Mouse (Mus musculus): ENCODE measurements at regions not wholly inside any gene's neighbourhood (a gene's known extent, or its start where the extent isn't known, plus 50 kb on each side); places are given as distances from the start of the nearest gene placed in this dataset.
"Not testable (repeated sequence)": the region's sequence is repeated elsewhere in the genome, so short reads cannot be mapped to it uniquely, and the experiment has no call there.

- Histone ChIP-seq H3K36me3 (replicated peaks in 1 of 2; ENCODE audit: control insufficient read depth in 1 of 2, insufficient read depth in 1 of 2, low read length in 1 of 2) (no peaks in the 10 kb centered on the region), H3K4me3 (replicated peaks in 1 of 3; ENCODE audit: low read depth in 2 of 3, low read length in 2 of 3, poor library complexity in 1 of 3) (no peak overlapping the region), H3K4me1 (ENCODE audit: control insufficient read depth in 1 of 2, insufficient read depth in 2 of 2) (no peaks in the 10 kb centered on the region), H3K9ac (ENCODE audit: insufficient read depth, low read depth) (no peak overlapping the region), H3K4me2 (ENCODE audit: insufficient read depth, low read depth, poor library complexity, severe bottlenecking) (no peak overlapping the region), H3K79me2 (replicated peaks; ENCODE audit: control insufficient read depth, extremely low read depth, insufficient read depth, poor library complexity, severe bottlenecking) (no peaks in the 10 kb centered on the region), H3K27ac (ENCODE audit: insufficient read depth, low read depth) (no peak overlapping the region), H3K27me3 (replicated peaks) (no peaks in the 10 kb centered on the region), H3K9me3 (replicated peaks; ENCODE audit: low read length) (no peaks in the 10 kb centered on the region)
- no peak for DNase-seq (ENCODE audit: extremely low read depth)
- dilution Hi-C loops (cut with MboI; ENCODE audit: extremely low pct_ligation_motif_present, extremely low pct_unique_long_range_greater_than_20kb, low sequenced_read_pairs), result no loop called here
- no peak for TF ChIP-seq EP300 (IDR thresholded peaks at IDR 0.05; ENCODE audit: low read length)
- no peak for TF ChIP-seq USF1 (IDR thresholded peaks at IDR 0.05; ENCODE audit: low read depth, low read length)
- TF ChIP-seq ZNF384 (IDR thresholded peaks at IDR 0.05; ENCODE audit: low read depth, low read length), result no peak
- no peak for TF ChIP-seq MAZ (IDR thresholded peaks at IDR 0.05; ENCODE audit: low read depth, low read length)
- TF ChIP-seq ZKSCAN1 (IDR thresholded peaks at IDR 0.05; ENCODE audit: borderline replicate concordance, low read depth, low read length), result no peak
- TF ChIP-seq RAD21 (IDR thresholded peaks at IDR 0.05; ENCODE audit: low read depth, low read length), result no peak
- no peak for TF ChIP-seq TBP (conservative IDR thresholded peaks at IDR 0.05; ENCODE audit: low read depth, low read length)
- no peak for TF ChIP-seq NELFE (IDR thresholded peaks at IDR 0.05; ENCODE audit: low read depth, low read length)
- TF ChIP-seq NRF1 (IDR thresholded peaks at IDR 0.05; ENCODE audit: low read depth, low read length), result no peak
- TF ChIP-seq TCF12 (IDR thresholded peaks at IDR 0.05; ENCODE audit: low read depth, low read length), result no peak
- no peak for TF ChIP-seq USF2 (conservative IDR thresholded peaks at IDR 0.05; ENCODE audit: low read depth, low read length)
- TF ChIP-seq PAX5 (IDR thresholded peaks at IDR 0.05; ENCODE audit: low read length), result no peak
- in situ Hi-C loops (cut with MboI; ENCODE audit: low pct_ligation_motif_present, low pct_unique_long_range_greater_than_20kb, low sequenced_read_pairs), result no loop called here
These were observed 64.5 kb upstream of the Nt5e start for GRCm38 (mm10) chr9:88262461-88262860.

- H3K27me3 ChIP-seq (replicated peaks); H3K9ac ChIP-seq (ENCODE audit: insufficient read depth, low read depth); DNase-seq (ENCODE audit: extremely low read depth); H3K4me3 ChIP-seq (replicated peaks in 1 of 3; ENCODE audit: low read depth in 2 of 3, low read length in 2 of 3, poor library complexity in 1 of 3); in situ Hi-C loops (cut with MboI; ENCODE audit: low pct_ligation_motif_present, low pct_unique_long_range_greater_than_20kb, low sequenced_read_pairs); H3K4me2 ChIP-seq (ENCODE audit: insufficient read depth, low read depth, poor library complexity, severe bottlenecking); H3K36me3 ChIP-seq (replicated peaks in 1 of 2; ENCODE audit: control insufficient read depth in 1 of 2, insufficient read depth in 1 of 2, low read length in 1 of 2); dilution Hi-C loops (cut with MboI; ENCODE audit: extremely low pct_ligation_motif_present, extremely low pct_unique_long_range_greater_than_20kb, low sequenced_read_pairs); H3K27ac ChIP-seq (ENCODE audit: insufficient read depth, low read depth); H3K4me1 ChIP-seq (ENCODE audit: control insufficient read depth in 1 of 2, insufficient read depth in 2 of 2); H3K9me3 ChIP-seq (replicated peaks; ENCODE audit: low read length); H3K79me2 ChIP-seq (replicated peaks; ENCODE audit: control insufficient read depth, extremely low read depth, insufficient read depth, poor library complexity, severe bottlenecking): not testable (repeated sequence)
These were observed 60.7 kb upstream of the Nt5e start for GRCm38 (mm10) chr9:88266346-88266745.

- H3K9me3 ChIP-seq (replicated peaks; ENCODE audit: low read length), result no peaks in the 10 kb centered on the region
- H3K4me2 ChIP-seq (ENCODE audit: insufficient read depth, low read depth, poor library complexity, severe bottlenecking), result no peak overlapping the region
- no peak for DNase-seq (ENCODE audit: extremely low read depth)
- no peak overlapping the region for H3K4me3 ChIP-seq (replicated peaks in 1 of 3; ENCODE audit: low read depth in 2 of 3, low read length in 2 of 3, poor library complexity in 1 of 3)
- in situ Hi-C loops (cut with MboI; ENCODE audit: low pct_ligation_motif_present, low pct_unique_long_range_greater_than_20kb, low sequenced_read_pairs), result no loop called here
- TF ChIP-seq MXI1 (IDR thresholded peaks at IDR 0.05; ENCODE audit: low read depth, low read length), result no peak
- no peak for TF ChIP-seq CHD2 (IDR thresholded peaks at IDR 0.05; ENCODE audit: low read length)
- no peak for TF ChIP-seq GABPA (IDR thresholded peaks at IDR 0.05; ENCODE audit: insufficient replicate concordance, low read depth, low read length)
- peaks cover 0 to 5% of the 10 kb centered on the region in 2 experiments; a peak in 1 of 4 replicates for H3K4me1 ChIP-seq (ENCODE audit: control insufficient read depth in 1 of 2, insufficient read depth in 2 of 2)
- no peaks in the 10 kb centered on the region for H3K79me2 ChIP-seq (replicated peaks; ENCODE audit: control insufficient read depth, extremely low read depth, insufficient read depth, poor library complexity, severe bottlenecking)
- no peak overlapping the region for H3K9ac ChIP-seq (ENCODE audit: insufficient read depth, low read depth)
- H3K36me3 ChIP-seq (replicated peaks in 1 of 2; ENCODE audit: control insufficient read depth in 1 of 2, insufficient read depth in 1 of 2, low read length in 1 of 2), result no peaks in the 10 kb centered on the region
- H3K27ac ChIP-seq (ENCODE audit: insufficient read depth, low read depth), result no peak overlapping the region
- H3K27me3 ChIP-seq (replicated peaks), result no peaks in the 10 kb centered on the region
- dilution Hi-C loops (cut with MboI; ENCODE audit: extremely low pct_ligation_motif_present, extremely low pct_unique_long_range_greater_than_20kb, low sequenced_read_pairs), result no loop called here
These were observed 58.2 kb upstream of the Nt5e start for GRCm38 (mm10) chr9:88268811-88269210.
